Mouse (Mus musculus): ENCODE measurements around the gene Gpr176. TPM values are rescaled to one million over a fixed set of nuclear protein-coding genes. Genes with fewer than 3 reads are reported as not detected.

The Gpr176 gene
- polyA plus RNA-seq (2015; fragmentation: Nextera tagmentation; extraction: Ambion mirVana) = 0.34 and 0.39 TPM in 2 replicates

DNA sequence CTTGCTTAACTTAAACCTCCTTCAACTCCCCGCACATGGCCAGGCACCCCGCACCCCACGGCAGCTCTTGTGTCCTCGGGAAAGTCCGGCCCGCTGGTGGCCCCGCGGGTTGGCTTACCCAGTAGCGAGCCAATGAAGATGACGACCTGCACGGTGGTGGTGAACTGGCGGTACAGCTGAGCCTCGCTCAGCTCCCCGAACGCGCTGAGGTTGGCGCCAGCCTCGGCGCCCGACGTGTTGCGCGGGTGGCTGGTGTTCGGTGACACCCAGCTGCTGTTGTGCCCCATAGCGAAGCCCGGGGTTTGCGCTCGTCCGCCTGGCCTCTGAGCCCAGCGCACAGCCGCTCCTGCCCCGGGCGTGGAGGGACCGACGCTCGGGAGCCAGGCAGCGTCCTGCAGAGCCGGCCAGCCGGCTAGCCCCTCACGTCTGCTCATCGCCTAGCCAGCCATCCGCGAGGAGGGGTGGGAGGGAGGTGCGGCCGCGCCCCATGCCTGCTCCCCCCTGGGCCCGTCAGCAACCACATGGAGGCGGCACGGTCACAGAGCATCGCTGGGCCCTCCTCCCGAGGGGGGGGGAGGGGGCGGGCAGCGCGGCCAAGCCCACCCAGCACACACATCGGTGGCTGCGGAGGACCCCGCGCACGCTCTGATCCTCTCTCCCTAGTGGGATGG lies at the start of gene Gpr176:
TSS of gene Gpr176 (minus strand) at position 519 of the 671 bp plus-strand sequence.
- Histone ChIP-seq H3K4me2 (peak within 1 kb of the TSS; percentile 98), H3K4me3 (peak within 1 kb of the TSS; percentile 55), H3K36me3 (no peaks in the 10 kb centered on the region), H3K9ac (peak within 1 kb of the TSS; percentile 67), H3K4me1 (peaks cover 18% of the 10 kb centered on the region), H3K9me3 (no peaks in the 10 kb centered on the region), H3K27me3 (peaks cover 49% of the 10 kb centered on the region), H3K27ac (no peak within 1 kb of the TSS)
- peak; percentile 81 for ATAC-seq (ENCODE audit: insufficient number of reproducible peaks, insufficient read depth, low FRiP score, low TSS enrichment, low read depth)
- under 1% methylated on average over 59 of the region's 59 CpGs for WGBS

DNA sequence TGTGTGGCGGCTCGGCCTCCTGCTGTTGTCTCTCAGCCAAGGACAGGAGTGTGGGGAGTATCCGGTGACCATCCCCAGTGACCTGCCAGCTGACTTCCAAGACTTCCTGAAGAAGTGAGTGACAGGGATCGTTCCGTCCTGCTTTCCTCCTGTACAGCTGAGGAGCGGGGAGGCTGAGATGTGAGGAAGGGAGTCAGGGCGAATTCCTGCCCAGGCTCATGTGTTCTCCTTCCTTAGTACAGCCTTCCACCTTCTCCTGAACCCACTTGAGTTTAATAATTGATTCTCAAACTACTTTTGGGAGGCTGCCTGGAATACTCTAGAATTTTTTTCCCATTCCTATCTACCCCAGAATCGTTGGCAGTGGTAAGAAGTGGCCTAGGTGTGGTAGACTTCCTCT lies 49.2 kb upstream of the Gpr176 start:
- Histone ChIP-seq H3K4me1 (no peaks in the 10 kb centered on the region), H3K27me3 (no peaks in the 10 kb centered on the region), H3K36me3 (peaks cover 57% of the 10 kb centered on the region), H3K4me3 (no peak overlapping the region), H3K9me3 (no peaks in the 10 kb centered on the region), H3K27ac (no peak overlapping the region), H3K9ac (no peak overlapping the region), H3K4me2 (no peak overlapping the region)
- 69% methylated on average over 8 of the region's 8 CpGs for WGBS
- no peak for ATAC-seq (ENCODE audit: insufficient number of reproducible peaks, insufficient read depth, low FRiP score, low TSS enrichment, low read depth)

DNA sequence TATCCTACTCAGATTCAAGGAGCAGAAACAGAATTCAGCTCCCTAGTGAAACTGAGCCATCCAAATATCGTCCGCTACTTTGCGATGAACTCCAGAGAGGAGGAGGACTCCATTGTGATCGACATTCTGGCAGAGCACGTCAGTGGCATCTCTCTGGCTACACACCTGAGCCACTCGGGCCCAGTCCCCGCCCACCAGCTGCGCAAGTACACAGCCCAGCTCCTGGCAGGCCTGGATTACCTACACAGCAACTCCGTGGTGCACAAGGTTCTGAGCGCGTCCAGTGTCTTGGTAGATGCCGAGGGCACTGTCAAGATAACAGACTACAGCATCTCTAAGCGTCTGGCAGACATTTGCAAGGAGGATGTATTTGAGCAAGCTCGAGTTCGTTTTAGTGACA lies 48.7 kb upstream of the Gpr176 start:
- peaks cover 57% of the 10 kb centered on the region for H3K36me3 ChIP-seq
- H3K4me3 ChIP-seq = no peak overlapping the region
- H3K9me3 ChIP-seq = no peaks in the 10 kb centered on the region
- H3K27ac ChIP-seq = no peak overlapping the region
- no peak overlapping the region for H3K9ac ChIP-seq
- no peaks in the 10 kb centered on the region for H3K27me3 ChIP-seq
- no peak for ATAC-seq (ENCODE audit: insufficient number of reproducible peaks, insufficient read depth, low FRiP score, low TSS enrichment, low read depth)
- H3K4me2 ChIP-seq = no peak overlapping the region
- no peaks in the 10 kb centered on the region for H3K4me1 ChIP-seq
- WGBS = 87% methylated on average over 15 of the region's 15 CpGs

DNA sequence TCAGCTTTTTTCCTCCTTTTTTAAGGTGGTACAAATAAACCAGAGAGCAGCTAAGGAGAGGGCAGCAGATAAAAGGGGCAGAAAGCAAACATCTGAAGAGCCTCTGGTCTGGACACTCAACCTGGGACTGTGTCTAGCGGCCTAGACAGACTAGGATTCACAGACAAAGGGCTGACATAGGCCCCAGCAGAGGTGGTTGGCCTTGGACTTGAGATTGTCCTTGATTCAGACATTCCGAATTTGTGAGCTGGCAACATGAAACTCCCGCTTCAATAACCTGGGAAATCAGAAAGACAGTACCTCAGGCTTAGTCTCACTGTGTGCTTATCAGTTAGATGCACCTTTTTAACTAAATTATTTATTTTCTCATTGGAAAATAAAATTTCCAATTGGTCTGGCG lies 44.9 kb upstream of the Gpr176 start:
- Histone ChIP-seq H3K4me2 (no peak overlapping the region), H3K36me3 (peaks cover 88% of the 10 kb centered on the region), H3K9me3 (no peaks in the 10 kb centered on the region), H3K9ac (no peak overlapping the region), H3K4me1 (no peaks in the 10 kb centered on the region), H3K4me3 (no peak overlapping the region), H3K27me3 (no peaks in the 10 kb centered on the region), H3K27ac (no peak overlapping the region)
- WGBS = 89% methylated on average over 4 of the region's 4 CpGs
- no peak for ATAC-seq (ENCODE audit: insufficient number of reproducible peaks, insufficient read depth, low FRiP score, low TSS enrichment, low read depth)

DNA sequence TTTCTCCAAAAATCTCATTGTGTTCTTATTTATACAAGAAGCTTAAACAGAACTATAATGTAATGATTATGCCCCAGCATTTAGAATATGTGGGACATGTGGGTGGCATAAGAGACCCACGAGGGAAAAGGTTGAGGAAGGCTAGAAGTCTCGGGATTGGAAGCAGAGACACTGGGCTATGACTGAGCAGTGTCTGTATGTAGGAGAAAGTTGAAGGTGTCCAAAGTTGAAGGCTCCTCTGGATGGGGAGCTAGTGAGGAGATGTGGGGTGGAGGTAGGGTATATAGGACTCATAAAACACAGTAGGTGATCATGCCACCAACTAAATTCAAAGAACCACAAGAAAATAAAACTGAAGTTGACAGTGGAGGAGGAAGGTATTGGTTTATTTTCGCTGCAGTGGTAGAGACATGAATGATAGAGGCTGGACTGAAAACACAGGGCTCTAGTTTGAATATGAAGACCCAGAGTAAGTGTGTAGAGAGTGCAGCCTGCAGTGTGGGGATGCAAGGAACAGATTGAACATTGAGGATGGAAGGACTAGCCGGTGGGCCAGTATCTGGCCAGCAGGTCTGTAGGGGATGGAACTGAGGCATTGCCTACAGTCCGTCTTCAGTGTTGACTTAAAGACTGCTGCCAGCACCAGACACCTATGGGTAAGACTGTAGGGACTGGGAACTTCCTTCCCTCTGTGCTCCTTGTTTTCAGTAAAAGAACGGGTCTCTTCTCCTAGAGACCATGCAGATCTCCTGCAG lies 42.6 kb upstream of the Gpr176 start:
- no peaks in the 10 kb centered on the region for H3K4me1 ChIP-seq
- H3K4me3 ChIP-seq = no peak overlapping the region
- H3K4me2 ChIP-seq = no peak overlapping the region
- no peak overlapping the region for H3K9ac ChIP-seq
- H3K9me3 ChIP-seq = no peaks in the 10 kb centered on the region
- no peaks in the 10 kb centered on the region for H3K27me3 ChIP-seq
- H3K27ac ChIP-seq = no peak overlapping the region
- WGBS = 91% methylated on average over 6 of the region's 6 CpGs
- peaks cover 94% of the 10 kb centered on the region for H3K36me3 ChIP-seq
- no peak for ATAC-seq (ENCODE audit: insufficient number of reproducible peaks, insufficient read depth, low FRiP score, low TSS enrichment, low read depth)

DNA sequence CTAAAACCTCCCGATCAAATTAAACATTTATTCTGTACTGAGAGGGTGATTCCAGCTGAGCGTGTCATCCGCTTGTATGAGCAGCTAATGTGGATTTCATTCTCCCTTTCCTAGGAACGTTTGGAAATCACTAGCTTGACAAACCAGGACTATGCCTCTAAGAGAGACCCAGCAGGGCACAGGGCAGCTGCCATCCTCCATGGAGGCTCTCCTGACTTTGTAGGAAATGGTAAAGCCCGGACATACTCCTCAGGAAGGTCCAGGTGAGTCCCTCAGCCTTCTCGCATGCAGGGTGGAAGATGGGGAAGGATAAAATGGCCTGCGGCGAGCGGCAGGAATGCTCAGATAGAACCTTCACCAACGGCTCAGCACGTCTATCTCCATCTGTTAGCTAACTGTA lies 39.6 kb upstream of the Gpr176 start:
- H3K36me3 ChIP-seq = peaks cover 79% of the 10 kb centered on the region

DNA sequence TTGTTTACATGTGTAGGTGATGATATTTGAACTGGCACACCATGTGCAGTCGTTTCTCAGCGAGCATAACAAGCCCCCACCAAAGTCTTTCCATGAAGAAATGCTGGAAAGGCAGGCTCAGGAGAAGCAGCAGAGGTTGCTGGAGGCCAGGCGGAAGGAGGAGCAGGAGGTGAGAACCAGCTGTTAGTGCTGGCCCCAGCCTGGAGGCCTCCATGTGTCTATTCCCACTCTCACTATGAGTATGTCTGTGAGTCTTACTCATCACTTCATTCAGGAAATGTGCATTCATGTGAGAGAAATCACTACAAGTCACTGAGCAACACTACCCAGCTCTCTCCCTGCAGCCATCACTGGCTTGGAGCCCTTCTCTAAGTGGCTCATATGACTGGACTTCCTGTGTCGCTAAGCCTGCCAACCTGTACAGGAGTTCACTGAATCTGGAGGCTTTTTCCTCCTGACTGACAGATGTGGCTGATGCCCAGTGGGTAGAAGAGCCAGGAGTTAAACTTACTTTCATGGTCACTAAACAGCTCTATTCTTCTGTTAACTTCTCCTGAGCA lies 35.2 kb upstream of the Gpr176 start:
- WGBS = 76% methylated on average over 4 of the region's 4 CpGs
- H3K4me3 ChIP-seq = no peak overlapping the region
- H3K4me2 ChIP-seq = no peak overlapping the region
- H3K27me3 ChIP-seq = no peaks in the 10 kb centered on the region
- no peak for ATAC-seq (ENCODE audit: insufficient number of reproducible peaks, insufficient read depth, low FRiP score, low TSS enrichment, low read depth)
- peaks cover 56% of the 10 kb centered on the region for H3K36me3 ChIP-seq
- H3K9me3 ChIP-seq = no peaks in the 10 kb centered on the region
- H3K9ac ChIP-seq = no peak overlapping the region
- H3K27ac ChIP-seq = no peak overlapping the region
- no peaks in the 10 kb centered on the region for H3K4me1 ChIP-seq

More for the DNA sequence above, 39.6 kb upstream of the Gpr176 start:
- Histone ChIP-seq H3K9me3 (no peaks in the 10 kb centered on the region), H3K4me3 (no peak overlapping the region), H3K27ac (no peak overlapping the region), H3K9ac (no peak overlapping the region), H3K4me1 (no peaks in the 10 kb centered on the region), H3K4me2 (no peak overlapping the region), H3K27me3 (no peaks in the 10 kb centered on the region)
- no peak for ATAC-seq (ENCODE audit: insufficient number of reproducible peaks, insufficient read depth, low FRiP score, low TSS enrichment, low read depth)
- WGBS = 93% methylated on average over 11 of the region's 11 CpGs

DNA sequence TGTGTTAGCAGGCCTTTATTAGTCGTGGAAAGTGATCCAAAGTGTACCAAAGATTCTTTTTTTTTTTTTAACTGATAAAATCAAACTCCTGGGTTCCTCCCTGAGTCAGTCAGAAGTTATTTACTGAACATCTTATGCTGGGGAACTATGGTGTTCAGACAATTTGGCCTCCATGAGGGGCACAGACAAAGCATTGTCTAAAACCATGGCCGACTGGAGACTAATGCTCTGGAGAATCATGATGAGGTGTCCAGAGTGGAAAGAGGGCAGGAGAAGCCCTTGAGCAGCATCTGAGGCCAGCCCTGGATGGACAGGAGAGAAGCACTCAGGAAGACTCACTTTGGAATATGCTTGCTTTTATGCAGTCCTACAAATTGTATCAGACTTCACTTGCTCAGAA lies 33.6 kb upstream of the Gpr176 start:
- no peaks in the 10 kb centered on the region for H3K9me3 ChIP-seq
- no peak overlapping the region for H3K9ac ChIP-seq
- WGBS = 55% methylated on average over 2 of the region's 2 CpGs
- H3K4me3 ChIP-seq = no peak overlapping the region
- no peak overlapping the region for H3K27ac ChIP-seq
- H3K36me3 ChIP-seq = peaks cover 42% of the 10 kb centered on the region
- H3K27me3 ChIP-seq = no peaks in the 10 kb centered on the region
- ATAC-seq (ENCODE audit: insufficient number of reproducible peaks, insufficient read depth, low FRiP score, low TSS enrichment, low read depth) = no peak
- H3K4me1 ChIP-seq = no peaks in the 10 kb centered on the region
- H3K4me2 ChIP-seq = no peak overlapping the region

DNA sequence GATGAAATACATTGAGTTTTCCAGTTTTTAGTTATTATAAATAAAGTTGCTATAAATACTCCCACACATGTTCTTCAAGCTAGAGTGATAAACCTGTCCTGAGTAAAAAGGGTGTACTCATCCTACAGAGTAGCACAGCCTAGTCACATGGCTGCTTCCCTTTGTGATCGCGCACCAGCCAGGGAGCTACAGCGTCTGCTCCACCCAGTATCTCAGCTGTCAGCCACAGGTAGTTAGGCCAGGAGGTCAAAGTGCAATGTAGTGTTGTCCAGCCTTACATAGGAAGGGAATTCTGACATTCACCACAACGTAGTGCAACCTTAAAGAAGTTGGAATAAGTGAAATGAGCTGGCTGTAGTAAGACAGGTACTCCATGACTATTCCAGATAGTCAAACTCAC lies 32.3 kb upstream of the Gpr176 start:
- Histone ChIP-seq H3K4me2 (no peak overlapping the region), H3K27me3 (no peaks in the 10 kb centered on the region), H3K9ac (no peak overlapping the region), H3K9me3 (no peaks in the 10 kb centered on the region), H3K4me1 (no peaks in the 10 kb centered on the region), H3K4me3 (no peak overlapping the region), H3K36me3 (peaks cover 31% of the 10 kb centered on the region), H3K27ac (no peak overlapping the region)
- WGBS = 90% methylated on average over 4 of the region's 4 CpGs
- no peak for ATAC-seq (ENCODE audit: insufficient number of reproducible peaks, insufficient read depth, low FRiP score, low TSS enrichment, low read depth)

DNA sequence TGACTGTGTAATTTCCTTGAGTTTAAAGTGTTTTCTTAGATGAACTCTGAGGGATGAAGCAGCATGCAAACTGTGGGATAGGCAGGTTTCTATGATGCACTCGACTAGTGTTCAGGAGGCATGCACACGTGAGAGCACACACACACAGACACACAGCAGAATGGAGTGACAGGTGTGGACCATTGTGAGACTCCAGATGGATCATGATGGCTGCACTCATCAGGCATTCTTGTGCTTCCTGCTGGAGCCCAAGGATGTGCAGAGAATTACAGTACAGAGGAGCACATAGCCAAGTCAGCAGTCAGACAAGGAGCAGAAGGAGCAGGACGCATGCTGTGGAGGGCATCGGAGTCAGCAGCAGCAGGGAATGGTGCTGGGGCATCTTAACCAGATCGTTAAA lies 31.1 kb upstream of the Gpr176 start:
- Histone ChIP-seq H3K9me3 (no peaks in the 10 kb centered on the region), H3K4me2 (no peak overlapping the region), H3K27me3 (no peaks in the 10 kb centered on the region), H3K4me1 (no peaks in the 10 kb centered on the region), H3K9ac (no peak overlapping the region), H3K4me3 (no peak overlapping the region), H3K36me3 (peaks cover 29% of the 10 kb centered on the region), H3K27ac (no peak overlapping the region)
- no peak for ATAC-seq (ENCODE audit: insufficient number of reproducible peaks, insufficient read depth, low FRiP score, low TSS enrichment, low read depth)
- 87% methylated on average over 5 of the region's 5 CpGs for WGBS

DNA sequence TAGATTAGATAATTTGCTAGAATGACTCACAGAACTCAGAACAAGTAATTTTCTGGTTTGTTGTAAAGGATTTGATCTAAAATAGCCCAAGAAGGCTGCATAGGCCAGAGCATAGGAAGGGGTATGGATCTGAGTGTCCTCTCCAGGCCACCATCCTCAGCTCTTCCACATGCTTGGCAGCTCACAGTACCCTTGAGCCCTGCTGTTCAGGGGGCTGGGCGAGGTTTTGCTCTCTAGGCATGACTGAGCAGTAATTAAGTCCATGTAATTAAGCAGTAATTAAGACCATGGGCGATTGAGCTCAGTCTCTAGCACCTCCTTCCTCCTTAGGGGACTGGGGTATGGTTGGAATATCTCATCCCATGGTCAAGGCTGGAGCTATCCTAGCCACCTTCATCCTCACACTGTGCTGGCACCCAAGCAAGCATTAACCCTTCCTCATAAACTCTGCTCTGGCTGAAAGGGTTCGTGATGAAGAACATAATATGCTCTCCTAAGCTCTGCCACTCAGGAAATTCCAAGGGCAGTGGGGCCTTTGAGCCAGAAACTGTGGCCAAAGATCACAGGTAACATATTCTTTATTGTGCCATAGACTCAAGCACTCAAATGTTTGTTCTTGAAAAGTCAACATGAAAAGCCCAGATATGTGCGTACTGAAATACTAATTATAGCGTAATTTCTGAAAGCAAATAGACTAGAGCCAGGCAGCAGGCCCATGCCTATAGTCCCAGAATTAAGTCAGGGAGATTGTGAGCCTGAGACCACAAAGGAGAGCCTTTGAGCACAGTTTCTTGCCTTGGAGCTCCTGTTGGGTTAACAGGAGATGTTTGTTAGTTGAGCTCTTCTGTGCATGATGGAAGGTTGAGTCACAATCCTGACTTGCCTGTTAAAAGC lies 28.9 kb upstream of the Gpr176 start:
- Histone ChIP-seq H3K27ac (no peak overlapping the region), H3K4me1 (no peaks in the 10 kb centered on the region), H3K9ac (no peak overlapping the region), H3K27me3 (no peaks in the 10 kb centered on the region), H3K4me2 (no peak overlapping the region), H3K4me3 (no peak overlapping the region), H3K9me3 (no peaks in the 10 kb centered on the region), H3K36me3 (peaks cover 17% of the 10 kb centered on the region)
- no peak for ATAC-seq (ENCODE audit: insufficient number of reproducible peaks, insufficient read depth, low FRiP score, low TSS enrichment, low read depth)
- WGBS = 74% methylated on average over 5 of the region's 5 CpGs
